Mouse (Mus musculus): ENCODE data around the gene Smyd4.
A peak's percentile ranks its signal among the peaks of the same experiment; 100 is the strongest.

DNA sequence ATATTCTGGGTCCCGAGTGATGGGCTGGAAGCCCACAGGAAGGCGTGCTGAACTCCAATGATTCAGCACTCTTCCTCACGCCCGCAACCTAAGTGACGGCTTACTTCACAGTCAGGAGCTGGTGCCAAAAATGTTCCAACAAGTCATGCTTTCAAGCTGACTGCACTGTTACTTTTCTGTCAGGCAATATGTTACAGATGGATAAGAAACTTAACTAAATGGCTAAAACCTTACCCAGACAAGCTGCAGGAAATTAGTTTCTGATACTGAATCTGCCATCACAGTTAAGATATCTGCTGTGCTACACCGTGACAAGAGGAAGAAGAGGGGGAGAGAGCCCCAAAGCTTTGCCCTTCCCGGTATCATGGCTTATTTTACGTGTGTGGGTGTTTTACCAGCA, 34.4 kb upstream of the Smyd4 start:
- TF ChIP-seq POLR2AphosphoS5 (IDR thresholded peaks at IDR 0.05; ENCODE audit: borderline replicate concordance, low read depth, low read length) (no peak), BHLHE40 (IDR thresholded peaks at IDR 0.05; ENCODE audit: borderline replicate concordance, low read depth, low read length) (peak; percentile 90), TBP (IDR thresholded peaks at IDR 0.05; ENCODE audit: low read depth, low read length) (peak; percentile 65; the same call in 1 of the 2 replicates), EP300 (IDR thresholded peaks at IDR 0.05; ENCODE audit: low read depth in 1 of 2, low read length in 2 of 2) (peak; percentile 99), MYC (IDR thresholded peaks at IDR 0.05; ENCODE audit: low read depth, low read length) (peak; percentile 96), MAX (IDR thresholded peaks at IDR 0.05; ENCODE audit: low read length) (peak; percentile 89), NELFE (IDR thresholded peaks at IDR 0.05; ENCODE audit: low read depth, low read length) (no peak; the same call in 1 of the 2 replicates), TAL1 (IDR thresholded peaks at IDR 0.05; ENCODE audit: low read length) (peak; percentile 98), ZC3H11A (IDR thresholded peaks at IDR 0.05; ENCODE audit: low read depth, low read length) (no peak), POLR2AphosphoS2 (IDR thresholded peaks at IDR 0.05; ENCODE audit: low read length) (peak; percentile 91), MAZ (IDR thresholded peaks at IDR 0.05; ENCODE audit: low read depth, low read length) (peak; percentile 72; the same call in 1 of the 2 replicates)
